Mouse (Mus musculus) T-cell, adult 2 months (primary cell): ENCODE data around the gene Senp5.
"Not testable (repeated sequence)": the region's sequence is repeated elsewhere in the genome, so short reads cannot be mapped to it uniquely, and the experiment has no call there.

Source experiments
- DNase-seq: peaks from one replicate; pipeline ENCODE4 v3.0.0; 2022; ENCODE audit warnings: low spot score

Gene Senp5

DNA sequence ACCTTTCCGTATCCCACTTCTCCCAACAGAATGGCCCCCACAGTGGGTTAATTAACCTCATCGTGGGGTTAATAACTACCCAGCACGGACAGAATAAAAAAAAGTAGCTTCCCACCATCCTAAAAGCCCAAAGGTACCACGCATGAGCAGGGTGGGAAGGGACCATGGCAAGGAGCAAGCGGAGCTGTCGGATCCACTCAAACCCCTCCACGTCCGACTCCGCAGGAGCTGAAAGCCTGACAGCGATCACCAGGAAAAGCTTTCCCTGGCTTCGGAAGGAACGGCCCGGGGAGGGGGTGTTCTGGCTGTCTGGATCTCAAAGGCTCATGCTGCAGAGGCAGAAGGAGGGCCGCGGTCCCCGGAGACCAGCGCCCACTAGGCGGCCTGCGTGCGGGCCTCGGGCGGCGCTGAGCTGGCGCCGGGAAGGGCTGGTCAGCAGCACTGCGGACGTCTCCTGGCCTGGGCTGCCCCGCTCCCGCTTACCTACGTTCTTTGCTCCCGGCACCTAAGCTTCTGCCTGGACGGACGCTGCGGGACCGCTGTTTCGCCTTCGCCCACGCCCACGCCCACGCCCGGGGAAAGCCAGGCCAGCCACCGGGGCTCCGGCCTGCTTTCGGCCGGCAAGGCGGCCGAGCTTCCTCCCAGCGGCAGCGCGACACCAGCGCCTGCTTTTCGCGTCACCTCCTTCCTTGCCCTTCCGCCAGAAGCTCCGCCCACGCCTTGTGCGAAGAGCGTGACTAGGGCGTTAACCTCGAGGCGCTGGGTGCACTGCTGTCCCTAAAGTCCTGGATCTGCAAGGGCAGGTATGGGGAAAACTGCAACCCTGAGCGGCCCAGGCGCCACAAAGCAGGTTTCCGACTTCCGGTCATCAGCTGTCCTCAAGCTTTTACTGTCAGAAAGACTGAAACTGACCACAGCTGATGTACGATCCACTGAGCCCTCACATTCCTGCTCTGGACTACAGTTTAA, at the start of gene Senp5:
Gene Senp5 (minus strand): TSS at position 779 of the 969 bp plus-strand sequence.
- peak; percentile 87 for DNase-seq

DNA sequence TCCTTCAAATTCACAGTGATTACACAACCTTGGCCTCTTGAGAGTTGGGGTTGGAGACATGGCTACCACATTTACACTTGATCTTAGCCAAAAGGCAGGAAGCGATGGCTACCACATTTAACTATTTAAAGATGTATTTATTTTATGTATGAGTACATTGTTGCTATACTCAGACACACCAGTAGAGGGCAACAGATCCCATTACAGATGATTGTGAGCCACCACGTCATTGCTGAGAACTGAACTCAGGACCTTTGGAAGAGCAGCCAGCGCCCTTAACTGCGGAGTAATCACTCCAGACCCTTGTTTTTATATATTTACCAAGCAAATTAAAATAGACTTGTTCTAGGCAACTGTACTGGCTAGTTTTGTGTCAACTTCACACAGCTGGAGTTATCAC, 39.3 kb upstream of the Senp5 start:
- no peak for DNase-seq

DNA sequence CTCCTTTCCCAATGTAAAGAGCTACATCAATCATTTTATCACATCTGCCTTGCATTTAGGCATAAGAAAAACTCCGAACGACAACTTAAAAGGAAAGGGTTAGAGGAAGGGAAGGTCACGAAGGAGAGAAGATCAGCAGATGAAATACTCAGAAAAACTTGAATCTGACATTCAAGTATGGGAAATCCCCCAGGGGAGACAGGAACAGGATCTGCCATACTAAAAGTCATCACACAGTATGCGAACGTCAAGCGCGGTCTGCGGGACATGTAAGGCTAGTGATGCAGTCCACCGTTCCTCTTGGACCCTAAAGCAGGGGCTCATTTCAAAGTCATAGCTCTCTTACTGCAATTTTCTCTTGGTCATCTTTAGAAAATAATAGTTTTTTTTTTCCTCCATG, 16.6 kb upstream of the Senp5 start:
- no peak for DNase-seq

DNA sequence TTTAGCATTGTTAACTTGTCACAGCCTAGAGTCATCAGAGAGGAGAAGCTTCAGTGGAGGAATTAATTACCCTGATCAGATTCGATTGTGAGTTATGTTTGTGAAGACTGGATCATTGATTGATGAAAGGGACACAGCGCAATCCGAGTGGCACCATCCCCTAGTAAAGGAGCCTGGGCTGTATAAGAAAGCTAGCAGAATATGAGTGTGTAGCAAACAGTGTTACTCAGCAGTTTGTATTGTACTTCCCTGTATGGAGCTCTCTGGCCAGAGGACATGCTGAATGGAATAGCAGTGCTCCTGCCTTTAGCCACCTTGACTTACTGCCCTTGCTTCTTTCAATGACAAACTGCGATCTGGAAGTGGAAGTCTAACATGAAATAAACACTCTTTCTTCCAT, 7.2 kb upstream of the Senp5 start:
- DNase-seq: no peak

DNA sequence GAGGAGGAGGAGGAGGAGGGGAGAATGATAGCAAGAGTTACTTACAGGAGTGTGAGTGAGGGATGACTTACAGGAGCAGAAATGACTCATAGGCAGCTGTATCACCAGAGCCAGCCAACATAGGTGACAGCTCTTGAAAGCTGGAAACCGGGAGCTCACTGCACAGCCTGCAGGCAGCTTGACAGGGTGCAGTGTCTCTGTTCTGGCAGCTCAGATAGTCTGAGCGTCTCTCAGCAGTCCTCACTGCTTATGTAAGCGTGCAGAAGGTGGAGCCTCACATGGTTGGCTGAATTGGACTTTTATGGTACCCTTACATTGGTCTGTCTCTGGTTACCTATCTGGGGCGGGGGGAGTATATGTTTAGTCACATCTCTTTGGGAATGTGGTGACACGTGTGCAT, 6.8 kb upstream of the Senp5 start:
- DNase-seq: peak; percentile 4

DNA sequence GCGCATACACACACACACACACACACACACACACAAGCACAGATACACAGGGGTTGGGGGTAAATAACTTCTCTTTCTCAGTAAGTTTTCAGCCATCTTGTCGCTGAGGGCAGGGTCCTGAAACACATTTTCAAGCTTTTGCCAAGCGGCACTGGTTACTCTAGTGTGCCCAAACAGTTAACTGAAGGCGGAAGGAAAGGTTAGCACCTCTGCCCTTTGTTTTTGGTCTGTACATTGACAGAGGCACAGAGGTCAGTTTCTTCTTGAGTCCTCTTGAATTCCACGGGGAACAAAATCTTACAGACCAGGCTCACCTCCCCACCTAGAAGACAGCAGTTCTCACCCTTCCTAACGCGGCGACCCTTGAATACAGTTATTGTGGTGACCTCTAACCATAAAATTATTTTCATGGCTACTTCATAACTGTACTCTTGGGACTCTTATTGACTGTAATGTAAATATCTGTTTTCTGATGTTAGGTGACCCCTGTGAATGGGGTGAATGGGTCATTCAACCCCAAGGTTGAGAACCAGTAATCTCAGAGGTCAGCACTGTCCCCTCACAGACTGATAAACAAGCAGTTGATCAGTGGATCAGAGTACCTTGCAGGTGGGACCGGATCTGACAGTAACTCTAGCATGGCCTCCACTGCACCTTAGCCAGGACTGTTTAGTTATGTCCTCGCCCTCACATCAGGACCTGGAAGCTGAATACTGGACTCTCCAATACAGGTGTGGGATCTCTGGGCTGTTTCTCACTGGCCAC, 5.6 kb upstream of the Senp5 start:
- DNase-seq: no peak

DNA sequence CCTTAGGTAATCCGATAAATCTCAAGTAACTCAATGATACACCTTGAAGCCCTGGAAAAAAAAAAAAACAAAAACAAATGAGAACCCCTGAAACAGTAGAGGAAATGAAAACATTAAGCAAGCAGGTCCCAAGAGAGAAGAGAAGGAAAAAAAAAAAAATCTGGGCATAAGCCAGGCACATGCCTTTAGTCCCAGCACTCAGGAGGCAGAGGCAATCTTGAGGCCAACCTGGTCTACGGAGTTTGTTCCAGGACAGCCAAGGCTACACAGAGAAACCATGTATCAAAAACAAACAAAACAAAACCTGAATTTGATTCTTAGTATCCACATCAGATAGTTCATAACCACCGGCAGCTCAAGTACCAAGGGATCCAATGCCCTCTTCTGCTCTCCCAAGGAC, 1.6 kb upstream of the Senp5 start:
- no peak for DNase-seq

DNA sequence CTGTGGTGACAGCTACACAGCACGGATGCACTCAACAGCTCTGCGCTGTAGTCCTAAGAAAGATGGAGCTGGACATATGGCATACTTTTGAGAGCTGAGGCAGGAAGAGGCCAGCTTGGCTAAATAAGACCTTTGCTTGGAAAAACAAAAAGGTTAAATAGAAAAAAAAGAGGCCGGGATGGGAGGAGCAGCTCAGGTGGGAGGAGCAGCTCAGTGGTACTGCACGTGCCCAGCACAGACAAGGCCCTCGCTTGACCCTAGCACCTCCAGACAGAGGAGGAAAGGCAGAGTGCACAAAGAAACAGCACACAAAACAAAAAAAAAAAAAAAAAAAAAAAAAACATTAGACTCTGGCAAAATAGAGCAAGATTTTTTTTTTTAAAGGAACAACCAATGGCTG, 6.7 kb downstream of the Senp5 start:
- no peak for DNase-seq

DNA sequence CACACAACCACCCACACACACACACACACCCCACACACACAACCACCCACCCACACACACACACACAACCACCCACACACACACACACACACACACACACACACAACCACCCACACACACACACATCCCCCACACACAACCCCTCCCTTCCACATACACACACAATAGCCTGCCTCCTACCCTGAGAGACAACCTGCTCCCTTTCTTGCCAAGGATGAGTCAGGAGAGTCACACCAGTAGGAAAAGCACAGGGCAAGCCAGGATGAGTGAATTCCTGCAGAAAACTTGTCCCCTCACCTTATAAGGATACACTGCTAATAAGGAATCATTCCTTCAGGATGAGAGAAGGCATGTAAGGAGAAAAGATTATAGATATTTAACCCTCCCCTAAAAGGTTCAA, 9.1 kb downstream of the Senp5 start:
- DNase-seq: no peak

DNA sequence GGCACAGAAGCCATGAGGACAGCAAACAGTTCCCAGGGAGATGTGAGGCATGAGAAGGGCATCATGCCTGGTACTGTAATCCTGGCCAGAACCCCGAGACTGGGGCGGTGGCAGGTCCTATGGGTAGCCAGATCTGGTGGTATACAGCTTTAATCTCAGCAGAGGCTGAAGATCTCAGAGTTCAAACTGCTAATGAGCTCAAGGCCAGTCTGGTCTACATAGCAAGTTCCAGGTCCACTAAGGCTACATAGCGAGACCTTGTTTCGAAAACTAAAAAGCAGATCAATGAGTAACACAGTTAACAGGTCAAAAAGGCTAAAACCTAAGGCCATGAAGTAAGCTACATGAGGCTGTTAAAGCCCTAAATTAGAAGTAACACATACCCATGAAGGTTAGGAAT, 9.9 kb downstream of the Senp5 start:
- no peak for DNase-seq

DNA sequence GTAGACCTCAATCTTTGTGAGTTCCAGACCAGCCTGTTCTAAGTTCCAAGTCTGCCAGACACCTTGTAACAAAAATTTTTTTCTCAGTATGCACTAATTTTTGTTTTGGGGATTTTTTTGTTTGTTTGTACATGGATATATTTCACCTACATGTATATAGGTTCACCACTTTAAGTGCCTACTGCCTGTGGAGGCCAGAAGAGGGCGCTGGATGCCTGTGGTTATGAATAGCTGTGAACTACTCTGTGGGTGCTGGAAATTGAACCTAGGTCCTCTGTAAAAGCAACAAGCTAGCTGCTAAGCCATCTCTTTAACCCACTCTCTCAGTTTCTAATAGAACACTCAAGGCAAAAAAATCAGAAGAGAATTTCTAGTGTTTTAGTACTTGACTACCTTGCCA, 11.0 kb downstream of the Senp5 start:
- no peak for DNase-seq

DNA sequence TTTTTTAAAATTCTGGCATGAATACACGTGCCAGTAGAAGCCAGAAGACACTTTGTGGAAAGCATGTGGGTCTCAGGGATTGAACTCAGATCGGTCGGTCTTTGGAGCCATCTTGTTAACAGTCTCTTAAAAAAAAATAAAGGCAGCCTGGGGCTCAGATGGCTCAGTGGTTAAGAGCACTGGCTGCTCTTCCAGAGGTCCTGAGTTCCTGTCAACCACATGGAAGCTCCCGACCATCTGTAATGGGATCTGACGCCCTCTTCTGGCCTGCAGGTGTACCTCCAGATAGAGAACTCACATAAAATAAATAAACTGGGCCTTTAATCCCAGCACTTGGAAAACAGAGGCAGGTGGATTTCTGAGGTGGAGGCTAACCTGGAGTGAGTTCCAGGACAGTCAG, 22.1 kb downstream of the Senp5 start:
- DNase-seq: no peak

DNA sequence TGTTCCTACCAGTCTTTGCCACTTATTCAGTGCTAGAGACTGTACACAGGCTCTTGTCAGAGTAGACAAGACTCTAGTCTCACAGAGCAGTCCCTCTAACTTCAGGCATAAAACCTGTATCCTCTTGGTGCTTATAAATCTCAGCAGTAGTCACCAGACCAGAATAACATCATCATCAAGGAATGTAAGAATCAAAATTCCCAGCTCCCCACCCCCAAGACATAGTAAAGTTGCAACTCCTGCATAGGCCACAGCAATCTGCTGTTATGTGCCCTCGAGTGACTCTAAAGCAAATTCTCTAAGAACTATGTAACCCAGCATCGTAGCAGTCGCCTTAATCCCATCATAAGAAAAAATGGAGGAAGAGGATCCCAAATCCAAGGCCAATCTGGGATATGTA, 23.6 kb downstream of the Senp5 start:
- DNase-seq: no peak

DNA sequence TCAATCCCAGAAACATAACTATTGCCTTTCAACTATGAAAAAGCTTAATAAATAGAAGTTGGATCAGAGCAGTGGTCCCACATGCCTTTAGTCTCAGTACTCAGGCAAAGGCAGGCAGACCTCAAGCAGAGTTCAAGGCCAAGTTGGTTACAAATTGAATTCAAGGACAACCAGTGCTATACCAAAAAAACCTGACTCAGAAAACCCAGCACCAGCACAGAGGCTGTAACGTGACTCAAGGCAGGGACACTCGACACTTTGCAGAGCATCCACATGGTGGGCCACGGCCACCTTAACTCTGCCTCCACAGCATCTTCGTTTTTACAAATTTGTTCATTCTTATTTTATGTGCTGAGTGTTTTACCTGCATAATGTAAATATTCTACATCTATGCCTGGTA, 27.8 kb downstream of the Senp5 start:
- no peak for DNase-seq

DNA sequence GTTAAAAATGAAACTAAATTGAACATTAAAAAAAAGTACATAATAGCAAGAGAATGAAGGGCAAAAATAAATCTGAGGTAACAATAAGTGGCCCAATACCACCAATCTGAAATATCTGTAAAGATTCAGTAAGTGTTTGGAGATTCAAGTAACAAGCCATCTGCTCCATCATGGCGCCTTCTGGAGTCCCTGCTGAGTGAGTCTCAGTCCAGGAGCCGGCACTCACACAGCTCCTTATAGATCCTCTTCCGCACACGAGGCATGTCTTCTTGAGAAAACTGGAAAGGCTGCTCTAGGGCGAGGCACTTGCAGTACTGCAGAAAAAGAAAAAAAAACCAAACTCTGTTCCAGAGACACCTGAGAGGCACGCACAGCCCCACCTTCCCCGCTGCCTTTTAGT, 39.9 kb downstream of the Senp5 start:
- no peak for DNase-seq

DNA sequence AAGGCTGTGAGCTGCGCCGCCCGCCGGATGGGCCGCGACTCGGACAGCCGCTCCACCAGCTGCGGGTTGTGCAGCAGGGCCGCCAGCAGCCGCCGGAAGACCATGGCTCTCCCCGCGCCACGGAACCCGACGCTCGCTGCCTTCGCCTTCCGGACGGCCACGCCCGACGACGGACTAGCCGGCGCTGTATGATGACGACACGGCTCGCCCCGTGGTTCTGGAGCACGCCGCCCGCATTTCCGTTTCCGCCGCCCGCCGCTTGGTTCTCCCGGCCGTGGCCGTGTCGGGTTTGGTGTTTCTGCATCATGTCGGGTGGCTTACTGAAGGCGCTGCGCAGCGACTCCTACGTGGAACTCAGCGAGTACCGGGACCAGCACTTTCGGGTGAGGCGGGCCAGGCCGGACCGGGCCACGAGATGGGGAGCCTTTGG, 54.7 kb downstream of the Senp5 start, which contains the start of the genes 0610012G03Rik and Ncbp2:
Gene 0610012G03Rik (minus strand): TSS at position 150 of the 430 bp plus-strand sequence.
Gene Ncbp2 (plus strand): TSS at position 169 of the 430 bp plus-strand sequence.
- DNase-seq: peak; percentile 96

DNA sequence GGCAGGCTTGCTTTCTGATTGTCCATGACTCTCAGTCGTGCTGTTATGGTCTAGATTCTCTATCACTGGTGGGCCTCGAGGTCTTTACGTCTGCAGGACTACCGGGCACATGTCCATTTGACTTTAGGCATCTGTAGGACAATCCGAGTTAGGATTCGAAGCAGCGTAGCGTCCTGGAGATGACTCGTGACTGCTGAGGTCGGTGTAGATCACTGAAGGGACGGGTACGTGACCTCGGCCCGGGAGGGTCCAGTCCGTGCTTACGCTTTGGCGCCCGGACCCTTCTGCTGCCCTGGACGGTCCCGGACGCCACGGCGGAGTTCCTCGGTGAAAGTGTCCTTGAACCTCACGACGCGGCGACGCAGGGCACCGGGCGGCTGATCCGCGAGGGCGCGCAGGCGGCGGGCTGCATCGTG, 55.2 kb downstream of the Senp5 start:
- no peak for DNase-seq

DNA sequence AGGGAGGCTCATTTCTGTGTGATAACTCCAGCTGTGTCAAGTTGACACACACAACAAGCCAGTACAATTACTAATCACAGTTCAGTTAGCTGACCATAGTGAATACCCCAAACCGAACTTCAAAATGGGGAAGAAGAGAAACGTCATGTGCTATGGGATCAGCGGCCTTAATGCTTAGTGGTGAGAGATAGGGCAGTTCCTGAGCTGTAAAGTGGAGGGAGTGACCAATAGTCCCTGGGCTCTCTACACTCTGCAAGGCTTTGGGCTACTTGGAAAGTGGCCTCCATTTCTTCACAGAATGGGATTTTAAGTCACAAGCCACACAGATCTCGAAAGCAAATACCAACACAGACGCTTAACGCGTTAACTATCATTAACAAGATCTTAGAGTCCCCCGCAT, 55.8 kb downstream of the Senp5 start:
- no peak for DNase-seq

DNA sequence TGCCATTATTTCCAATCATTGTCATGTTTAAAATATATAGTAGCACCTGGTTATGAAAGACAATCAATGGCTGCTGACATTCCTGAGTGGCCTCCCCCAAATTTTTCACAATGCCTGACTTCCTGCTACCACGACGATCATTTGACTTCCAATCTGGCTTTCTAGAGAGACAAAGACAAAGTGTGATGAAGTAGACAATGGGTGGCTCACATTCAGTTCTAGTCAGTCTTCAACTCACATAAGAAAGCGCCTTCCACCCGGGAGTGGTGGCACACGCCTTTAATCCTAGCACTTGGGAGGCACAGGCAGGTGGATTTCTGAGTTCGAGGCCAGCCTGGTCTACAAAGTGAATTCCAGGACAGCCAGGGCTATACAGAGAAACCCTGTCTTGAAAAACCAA, 57.1 kb downstream of the Senp5 start:
- not testable (repeated sequence) for DNase-seq

DNA sequence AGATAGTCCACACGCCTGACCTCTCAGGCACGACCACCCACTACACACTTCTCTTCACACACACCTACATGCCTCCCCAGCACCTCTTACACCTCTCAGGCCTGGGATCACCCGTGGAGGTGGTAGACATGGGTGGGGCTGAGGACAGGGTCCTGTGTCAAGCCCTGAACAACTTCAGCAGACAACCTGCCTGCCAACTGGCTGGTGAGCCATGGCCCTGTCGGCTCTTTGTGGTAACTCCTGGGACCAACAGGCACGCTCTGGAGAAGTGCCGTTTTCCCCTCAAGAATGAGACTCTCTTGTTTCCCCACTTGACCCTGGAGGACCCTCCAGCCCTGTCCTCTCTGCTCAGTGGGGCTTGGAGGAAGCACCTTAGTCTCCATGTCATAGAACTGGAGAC, 57.7 kb downstream of the Senp5 start:
- no peak for DNase-seq

DNA sequence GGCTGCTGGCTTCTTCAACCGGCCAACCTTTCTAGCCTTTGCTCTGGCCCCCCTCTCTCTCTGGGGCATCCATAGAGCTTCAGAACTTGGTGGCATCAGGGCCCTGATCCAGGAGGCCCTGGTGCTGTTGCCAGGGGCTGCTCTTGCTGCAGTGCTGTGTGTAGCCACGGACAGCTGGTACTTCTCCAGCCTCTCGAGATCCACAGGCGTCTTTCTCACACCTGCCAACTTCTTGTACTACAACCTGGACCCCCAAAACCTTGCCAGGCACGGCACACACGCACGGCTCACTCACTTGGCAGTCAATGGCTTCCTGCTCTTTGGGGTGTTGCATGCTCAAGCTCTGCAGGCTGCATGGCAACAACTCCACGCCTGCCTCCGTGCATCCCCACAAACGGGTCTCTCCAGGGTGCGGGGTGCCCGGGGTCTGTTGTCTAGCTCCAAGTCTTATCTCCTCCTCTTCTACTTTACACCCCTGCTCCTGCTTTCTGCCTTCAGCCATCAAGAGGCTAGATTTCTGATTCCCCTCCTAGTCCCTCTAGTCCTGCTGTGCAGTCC, 58.3 kb downstream of the Senp5 start:
- DNase-seq: no peak

DNA sequence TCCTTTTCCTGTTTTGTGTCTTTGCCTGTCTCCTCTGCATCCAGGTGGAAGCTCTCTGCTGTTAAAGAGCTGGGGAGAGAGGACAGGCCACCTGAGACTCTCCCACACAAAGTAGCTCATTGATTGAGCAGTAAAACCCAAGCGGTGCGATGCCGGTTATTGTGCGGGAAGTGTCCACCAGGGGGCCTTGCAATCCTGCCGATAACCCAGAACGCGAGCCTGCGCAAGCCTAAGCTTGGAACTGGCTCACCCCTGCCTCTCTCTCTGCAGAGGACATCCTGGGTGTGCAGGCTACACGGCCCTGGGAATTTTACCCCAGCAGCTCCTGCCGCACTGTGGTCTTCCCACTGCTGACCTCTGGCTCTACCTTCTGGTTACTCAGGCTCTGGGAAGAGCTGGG, 59.1 kb downstream of the Senp5 start:
- DNase-seq: peak; percentile 74

DNA sequence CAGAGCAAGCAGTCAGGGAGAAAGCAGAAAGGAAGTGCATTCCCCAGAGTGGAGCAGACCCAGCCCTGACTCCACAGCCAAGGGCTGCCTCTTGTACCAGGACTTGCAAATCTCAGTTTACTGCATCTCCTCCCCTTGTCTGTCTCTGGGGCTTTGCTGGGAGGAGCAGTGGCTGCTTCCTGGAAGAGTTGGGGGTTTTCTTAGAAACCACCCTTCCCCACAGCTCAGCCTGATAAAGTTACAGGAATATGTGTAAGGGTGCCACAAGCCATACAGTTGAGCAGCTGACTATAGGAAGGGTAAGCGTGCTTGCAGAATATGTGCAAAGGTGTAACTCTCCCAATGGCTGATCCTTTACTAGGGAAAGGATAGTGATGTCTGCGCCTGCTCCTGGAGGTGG, 62.5 kb downstream of the Senp5 start:
- no peak for DNase-seq
